Mouse (Mus musculus): Measurements from ENCODE around the gene Krt88. TPM values are rescaled to one million over a fixed set of nuclear protein-coding genes. Genes with fewer than 3 reads are reported as not detected.

The Krt88 gene
- polyA plus RNA-seq (2012; rRNA removed) = not detected in 2 replicates

GRCm38 (mm10) chr15:101447444-101447843 lies at the start of gene Krt88:
Gene Krt88, plus strand, starts transcription at chr15:101447744.

GRCm38 (mm10) chr15:101410775-101411174 lies 36.8 kb upstream of the Krt88 start, which contains the start of gene Krt7:
Gene Krt7, plus strand, starts transcription at chr15:101411043.

GRCm38 (mm10) chr15:101438555-101438954 lies 9.0 kb upstream of the Krt88 start, which contains the start of gene Krt87:
Gene Krt87, minus strand, starts transcription at chr15:101438804.

GRCm38 (mm10) chr15:101463651-101464050 lies 16.1 kb downstream of the Krt88 start, which contains the start of gene Krt81:
Gene Krt81, minus strand, starts transcription at chr15:101463751.

GRCm38 (mm10) chr15:101472952-101473528 lies 25.5 kb downstream of the Krt88 start, which contains the start of gene Krt86:
Gene Krt86, plus strand, starts transcription at chr15:101473478.

GRCm38 (mm10) chr15:101491431-101491830 lies 43.9 kb downstream of the Krt88 start, which contains the start of gene Krt83:
Gene Krt83, minus strand, starts transcription at chr15:101491512.

Other genes with a start within 250 kb of the Krt88 start
- gene Grasp, start 223.6 kb upstream of the Krt88 start, polyA plus RNA-seq (2012; rRNA removed) = 0.46 and 0.78 TPM in 2 replicates
- gene Nr4a1, start 193.5 kb upstream of the Krt88 start, polyA plus RNA-seq (2012; rRNA removed) = 0.34 and 0.45 TPM in 2 replicates
- gene Atg101, start 163.5 kb upstream of the Krt88 start, polyA plus RNA-seq (2012; rRNA removed) = 18.2 and 18.4 TPM in 2 replicates
- gene 6030408B16Rik, start 154.5 kb upstream of the Krt88 start, polyA plus RNA-seq (2012; rRNA removed) = 0.10 and 0.14 TPM in 2 replicates
- 0.12 and 0.15 TPM in 2 replicates for gene Krt80, start 77.6 kb upstream of the Krt88 start, polyA plus RNA-seq (2012; rRNA removed)
- 0.97 and 1.1 TPM in 2 replicates for gene Krt7, start 36.7 kb upstream of the Krt88 start, polyA plus RNA-seq (2012; rRNA removed)
- not detected in 2 replicates for gene Krt87, start 8.9 kb upstream of the Krt88 start, polyA plus RNA-seq (2012; rRNA removed)
- not detected in 2 replicates for gene Krt81, start 16.0 kb downstream of the Krt88 start, polyA plus RNA-seq (2012; rRNA removed)
- not detected in 2 replicates for gene Krt86, start 25.7 kb downstream of the Krt88 start, polyA plus RNA-seq (2012; rRNA removed)
- 0.03 TPM in 1 of 2 replicates, not detected in the other for gene Krt83, start 43.8 kb downstream of the Krt88 start, polyA plus RNA-seq (2012; rRNA removed)
- not detected in 2 replicates for gene Gm49425, start 69.5 kb downstream of the Krt88 start, polyA plus RNA-seq (2012; rRNA removed)
- not detected in 2 replicates for gene Krt84, start 85.1 kb downstream of the Krt88 start, polyA plus RNA-seq (2012; rRNA removed)
- not detected in 2 replicates for gene Krt82, start 102.9 kb downstream of the Krt88 start, polyA plus RNA-seq (2012; rRNA removed)
- not detected in 2 replicates for gene Krt90, start 115.2 kb downstream of the Krt88 start, polyA plus RNA-seq (2012; rRNA removed)
- gene Krt75, start 126.2 kb downstream of the Krt88 start, polyA plus RNA-seq (2012; rRNA removed) = not detected in 2 replicates
- not detected in 2 replicates for gene Gm5414, start 180.4 kb downstream of the Krt88 start, polyA plus RNA-seq (2012; rRNA removed)
- gene Gm5478, start 199.6 kb downstream of the Krt88 start, polyA plus RNA-seq (2012; rRNA removed) = not detected in 2 replicates
- not detected in 2 replicates for gene Krt6b, start 232.5 kb downstream of the Krt88 start, polyA plus RNA-seq (2012; rRNA removed)
- gene Krt6a, start 246.6 kb downstream of the Krt88 start, polyA plus RNA-seq (2012; rRNA removed) = 0.01 TPM in 1 of 2 replicates, not detected in the other